Mouse (Mus musculus): ENCODE results near the gene Tbx15. TPM values are rescaled to one million over a fixed set of nuclear protein-coding genes. Genes with fewer than 3 reads are reported as not detected.

The Tbx15 gene
- polyA plus RNA-seq, 1 experiment: not detected

DNA sequence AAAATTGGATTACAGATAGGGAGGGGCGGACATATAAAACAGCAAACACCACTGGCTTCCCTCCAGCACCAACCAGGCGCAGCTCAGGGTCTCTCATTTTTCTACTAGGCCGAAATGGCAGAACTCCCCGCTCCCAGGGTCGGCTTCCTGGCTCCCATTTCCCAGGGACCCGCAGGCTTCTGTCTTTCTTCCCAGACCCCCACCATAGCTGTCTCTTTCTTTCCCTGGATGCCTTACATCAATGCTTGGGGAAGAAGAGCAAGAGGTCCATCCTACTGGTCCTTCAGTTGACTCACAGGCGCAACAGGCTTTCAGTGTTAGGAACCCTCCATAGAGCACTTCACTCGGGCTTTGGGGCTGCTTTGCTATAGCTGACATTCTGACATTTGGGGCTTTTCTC, 2.3 kb downstream of the Tbx15 start:
- H3K4me1 ChIP-seq (ENCODE audit: control insufficient read depth, insufficient read depth, insufficient read length, low read length): 0 out of 2 replicates have a peak, but pooled peaks cover 2% of the 10 kb centered on the region
- no peaks in the 10 kb centered on the region for H3K36me3 ChIP-seq (ENCODE audit: control insufficient read depth, insufficient read depth, low read length)
- TF ChIP-seq POLR2A (IDR thresholded peaks at IDR 0.05; ENCODE audit: low read depth, low read length) (no peak), CTCF (IDR thresholded peaks at IDR 0.05; ENCODE audit: extremely low read depth, insufficient read length, insufficient replicate concordance, low read depth, low read length) (no peak)
- H3K27ac ChIP-seq (ENCODE audit: insufficient read depth, low read depth, low read length): no peak overlapping the region
- peaks cover 76% of the 10 kb centered on the region for H3K27me3 ChIP-seq (ENCODE audit: control insufficient read depth, insufficient read depth, low read length)
- 14% methylated on average over 8 of the region's 8 CpGs for WGBS
- H3K4me3 ChIP-seq (ENCODE audit: low read depth, low read length): no peak overlapping the region

DNA sequence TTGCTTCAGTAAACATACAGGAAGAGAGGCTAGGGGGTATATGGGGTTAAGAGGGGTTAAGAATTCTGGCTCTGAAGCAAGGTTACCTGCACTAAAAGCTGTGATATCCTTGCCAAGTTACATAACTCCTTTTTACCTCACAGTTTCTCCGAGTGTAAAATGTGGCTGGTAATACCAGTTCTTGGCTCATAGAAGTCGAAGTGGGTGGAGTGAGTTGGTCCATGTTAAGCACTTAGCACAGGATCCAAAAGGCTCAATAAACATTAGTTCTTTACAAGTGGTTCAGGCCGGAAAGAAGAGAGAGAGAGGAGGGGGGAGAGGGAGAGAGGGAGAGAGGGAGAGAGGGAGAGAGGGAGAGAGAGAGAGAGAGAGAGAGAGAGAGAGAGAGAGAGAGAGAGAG, 5.2 kb downstream of the Tbx15 start:
- no peak overlapping the region for H3K27ac ChIP-seq (ENCODE audit: insufficient read depth, low read depth, low read length)
- H3K27me3 ChIP-seq (ENCODE audit: control insufficient read depth, insufficient read depth, low read length): peaks cover 79% of the 10 kb centered on the region
- H3K4me1 ChIP-seq (ENCODE audit: control insufficient read depth, insufficient read depth, insufficient read length, low read length): peaks cover 2% of the 10 kb centered on the region; the same call in 1 of the 2 replicates
- WGBS: 18% methylated on average over 3 of the region's 3 CpGs
- TF ChIP-seq CTCF (IDR thresholded peaks at IDR 0.05; ENCODE audit: extremely low read depth, insufficient read length, insufficient replicate concordance, low read depth, low read length): no peak
- TF ChIP-seq POLR2A (IDR thresholded peaks at IDR 0.05; ENCODE audit: low read depth, low read length): no peak
- no peaks in the 10 kb centered on the region for H3K36me3 ChIP-seq (ENCODE audit: control insufficient read depth, insufficient read depth, low read length)
- H3K4me3 ChIP-seq (ENCODE audit: low read depth, low read length): no peak overlapping the region

DNA sequence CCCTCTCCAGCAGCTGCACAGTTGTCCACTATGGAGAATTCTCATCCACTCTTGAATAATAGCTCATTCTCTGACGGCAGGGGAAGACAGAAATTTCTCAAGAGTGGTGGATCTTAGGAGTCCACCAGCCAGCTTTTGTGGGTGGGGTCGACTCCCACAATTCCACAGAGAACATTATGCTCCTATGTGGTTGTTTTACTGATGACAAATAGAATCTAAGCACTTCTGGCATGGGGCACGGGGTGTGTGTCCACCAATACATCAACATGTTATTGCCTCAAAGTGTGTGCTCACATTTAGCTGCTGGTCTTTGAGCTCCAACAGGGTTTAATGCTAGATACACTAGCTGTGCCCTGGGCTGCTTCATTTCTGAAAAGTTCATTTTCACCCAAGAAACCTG, 6.4 kb downstream of the Tbx15 start:
- Histone ChIP-seq H3K4me3 (ENCODE audit: low read depth, low read length) (no peak overlapping the region), H3K36me3 (ENCODE audit: control insufficient read depth, insufficient read depth, low read length) (no peaks in the 10 kb centered on the region), H3K4me1 (ENCODE audit: control insufficient read depth, insufficient read depth, insufficient read length, low read length) (no peaks in the 10 kb centered on the region; the same call in 1 of the 2 replicates), H3K27ac (ENCODE audit: insufficient read depth, low read depth, low read length) (no peak overlapping the region), H3K27me3 (ENCODE audit: control insufficient read depth, insufficient read depth, low read length) (peaks cover 80% of the 10 kb centered on the region)
- WGBS: 44% methylated on average over 3 of the region's 3 CpGs
- no peak for TF ChIP-seq POLR2A (IDR thresholded peaks at IDR 0.05; ENCODE audit: low read depth, low read length)
- no peak for TF ChIP-seq CTCF (IDR thresholded peaks at IDR 0.05; ENCODE audit: extremely low read depth, insufficient read length, insufficient replicate concordance, low read depth, low read length)

DNA sequence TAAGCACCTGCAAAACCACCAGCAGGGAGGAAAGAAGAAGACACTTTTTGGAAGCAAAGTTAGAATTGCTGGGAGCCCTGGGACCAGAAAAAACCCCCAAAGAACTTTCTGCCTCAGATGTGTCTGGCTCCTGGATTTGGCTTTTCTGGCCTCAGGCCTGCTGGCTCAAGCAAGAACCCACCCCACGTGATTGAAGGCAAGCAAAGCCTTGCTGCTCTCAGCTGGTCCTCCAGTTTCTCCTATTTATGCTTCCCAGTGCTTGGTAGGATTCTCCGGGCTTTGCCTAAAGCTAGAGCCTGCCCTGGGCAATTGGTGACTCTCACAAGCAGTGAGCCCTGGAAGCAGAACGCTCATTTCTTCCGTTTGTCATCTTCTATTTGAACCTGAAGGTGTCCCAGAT, 7.4 kb downstream of the Tbx15 start:
- TF ChIP-seq CTCF (IDR thresholded peaks at IDR 0.05; ENCODE audit: extremely low read depth, insufficient read length, insufficient replicate concordance, low read depth, low read length): no peak
- TF ChIP-seq POLR2A (IDR thresholded peaks at IDR 0.05; ENCODE audit: low read depth, low read length): no peak

DNA sequence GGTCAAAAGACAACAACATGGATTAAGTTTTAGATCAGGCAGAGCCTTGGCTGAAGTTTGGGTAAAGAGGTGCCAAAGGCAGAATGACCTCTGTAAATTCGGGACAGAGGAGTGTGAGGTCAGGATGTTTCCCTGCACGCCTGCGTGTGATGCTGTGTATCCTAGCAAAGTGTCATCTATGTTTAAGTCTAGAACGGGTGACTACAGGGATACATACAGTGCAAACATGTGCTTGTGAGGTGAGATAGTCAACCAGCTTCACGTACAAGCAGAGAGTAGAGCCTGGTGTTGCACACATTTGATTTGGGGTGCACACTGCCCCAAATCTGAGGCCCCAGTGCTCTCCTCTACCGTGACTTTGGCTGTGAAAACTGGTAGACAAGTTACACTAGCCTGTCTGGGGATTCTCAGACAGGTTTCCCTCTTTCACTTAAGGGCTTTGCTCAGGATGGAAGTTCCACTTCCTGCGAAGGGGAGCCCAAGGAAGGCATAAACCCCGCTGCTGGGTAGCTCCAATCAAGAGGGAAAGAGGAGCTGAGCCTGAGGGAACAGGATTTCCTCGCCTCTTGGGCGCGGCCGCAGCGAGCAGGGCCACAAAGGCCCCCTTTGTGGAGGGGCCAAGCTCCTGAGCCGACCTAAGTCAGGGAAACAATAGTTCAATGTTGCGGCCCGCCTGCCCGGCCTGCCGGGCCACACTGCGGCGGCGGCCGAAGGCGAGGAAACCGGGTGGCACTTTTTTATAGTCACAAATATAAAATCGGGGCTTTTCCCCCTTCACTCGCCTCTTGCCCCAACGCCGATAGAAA, 8.0 kb downstream of the Tbx15 start:
- no peak overlapping the region for H3K4me3 ChIP-seq (ENCODE audit: low read depth, low read length)
- H3K4me1 ChIP-seq (ENCODE audit: control insufficient read depth, insufficient read depth, insufficient read length, low read length): no peaks in the 10 kb centered on the region; the same call in 1 of the 2 replicates
- H3K27me3 ChIP-seq (ENCODE audit: control insufficient read depth, insufficient read depth, low read length): peaks cover 79% of the 10 kb centered on the region
- no peak overlapping the region for H3K27ac ChIP-seq (ENCODE audit: insufficient read depth, low read depth, low read length)
- H3K36me3 ChIP-seq (ENCODE audit: control insufficient read depth, insufficient read depth, low read length): no peaks in the 10 kb centered on the region
- 6% methylated on average over 28 of the region's 28 CpGs for WGBS
- no peak for TF ChIP-seq POLR2A (IDR thresholded peaks at IDR 0.05; ENCODE audit: low read depth, low read length)
- TF ChIP-seq CTCF (IDR thresholded peaks at IDR 0.05; ENCODE audit: extremely low read depth, insufficient read length, insufficient replicate concordance, low read depth, low read length): no peak

More for the DNA sequence above, 7.4 kb downstream of the Tbx15 start:
- whole genome bisulfite sequencing: 11% methylated on average over 4 of the region's 4 CpGs
- H3K27ac ChIP-seq (ENCODE audit: insufficient read depth, low read depth, low read length): no peak overlapping the region
- peaks cover 79% of the 10 kb centered on the region for H3K27me3 ChIP-seq (ENCODE audit: control insufficient read depth, insufficient read depth, low read length)
- H3K4me3 ChIP-seq (ENCODE audit: low read depth, low read length): no peak overlapping the region
- H3K36me3 ChIP-seq (ENCODE audit: control insufficient read depth, insufficient read depth, low read length): no peaks in the 10 kb centered on the region
- H3K4me1 ChIP-seq (ENCODE audit: control insufficient read depth, insufficient read depth, insufficient read length, low read length): no peaks in the 10 kb centered on the region; the same call in 1 of the 2 replicates

DNA sequence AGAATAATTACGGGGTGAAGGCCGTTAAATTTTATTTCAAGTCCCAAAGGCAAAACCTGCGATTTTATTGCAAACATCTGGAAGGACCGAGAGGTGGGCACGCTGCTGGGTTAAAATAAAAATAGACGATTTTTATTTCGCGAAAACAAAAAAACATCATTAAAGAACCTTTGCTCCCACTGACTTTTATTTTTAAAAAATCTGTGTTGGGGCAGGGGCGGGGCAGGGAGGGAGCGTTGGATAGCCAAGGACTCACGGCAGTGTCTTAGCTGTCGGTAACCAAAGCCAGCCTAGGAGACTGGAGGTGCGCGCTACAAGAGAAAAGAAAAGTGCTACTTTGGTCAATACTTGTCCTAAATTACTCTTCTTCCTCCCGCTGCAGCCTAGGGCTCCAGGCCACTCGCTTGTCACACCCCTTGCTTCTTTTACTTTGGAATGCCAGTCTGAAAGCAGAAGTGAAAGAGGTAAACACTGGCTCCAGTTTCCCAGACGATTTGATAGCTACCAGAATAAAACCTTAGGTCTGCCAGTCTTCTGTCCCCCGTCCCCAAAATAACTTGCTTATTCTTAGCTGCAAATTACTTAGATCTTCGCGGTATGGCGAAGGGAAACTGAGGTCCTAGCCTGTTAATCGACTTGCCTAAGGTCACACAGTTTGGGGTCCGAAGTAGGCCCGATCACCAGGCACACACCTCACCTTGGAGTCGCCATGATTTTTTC, 8.8 kb downstream of the Tbx15 start:
- WGBS: 5% methylated on average over 25 of the region's 25 CpGs
- H3K4me3 ChIP-seq (ENCODE audit: low read depth, low read length): no peak overlapping the region
- peaks cover 81% of the 10 kb centered on the region for H3K27me3 ChIP-seq (ENCODE audit: control insufficient read depth, insufficient read depth, low read length)

DNA sequence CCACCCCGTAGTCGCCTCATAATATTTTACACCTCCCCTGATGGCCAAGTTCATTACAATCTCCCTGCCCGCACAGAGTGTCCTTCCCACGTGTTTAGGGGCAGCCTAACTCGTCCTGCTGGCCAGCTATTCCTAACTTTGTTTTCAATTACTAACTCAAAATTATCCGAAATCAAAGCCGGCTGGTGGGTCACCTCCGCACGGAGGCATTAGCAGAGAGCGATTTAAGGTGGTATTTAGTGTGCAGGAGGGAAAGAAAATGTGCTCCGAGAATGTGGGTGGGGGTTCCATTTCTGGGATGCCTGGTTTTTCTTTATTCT, 9.3 kb downstream of the Tbx15 start:
- WGBS: 11% methylated on average over 11 of the region's 11 CpGs
- Histone ChIP-seq H3K27ac (ENCODE audit: insufficient read depth, low read depth, low read length) (no peak overlapping the region), H3K36me3 (ENCODE audit: control insufficient read depth, insufficient read depth, low read length) (no peaks in the 10 kb centered on the region), H3K4me3 (ENCODE audit: low read depth, low read length) (no peak overlapping the region), H3K4me1 (ENCODE audit: control insufficient read depth, insufficient read depth, insufficient read length, low read length) (peaks cover 3% of the 10 kb centered on the region), H3K27me3 (ENCODE audit: control insufficient read depth, insufficient read depth, low read length) (peaks cover 81% of the 10 kb centered on the region)
- TF ChIP-seq CTCF (IDR thresholded peaks at IDR 0.05; ENCODE audit: extremely low read depth, insufficient read length, insufficient replicate concordance, low read depth, low read length): no peak
- no peak for TF ChIP-seq POLR2A (IDR thresholded peaks at IDR 0.05; ENCODE audit: low read depth, low read length)

More for the DNA sequence above, 8.8 kb downstream of the Tbx15 start:
- no peak for TF ChIP-seq POLR2A (IDR thresholded peaks at IDR 0.05; ENCODE audit: low read depth, low read length)
- no peak for TF ChIP-seq CTCF (IDR thresholded peaks at IDR 0.05; ENCODE audit: extremely low read depth, insufficient read length, insufficient replicate concordance, low read depth, low read length)
- Histone ChIP-seq H3K4me1 (ENCODE audit: control insufficient read depth, insufficient read depth, insufficient read length, low read length) (peaks cover 3% of the 10 kb centered on the region), H3K27ac (ENCODE audit: insufficient read depth, low read depth, low read length) (no peak overlapping the region), H3K36me3 (ENCODE audit: control insufficient read depth, insufficient read depth, low read length) (no peaks in the 10 kb centered on the region)

Measured in small intestine, adult 2 months (tissue).